Mouse (Mus musculus) ES-Bruce4 (cell line): ENCODE measurements around the gene Ndufb4.

Experiments
- CTCF ChIP-seq: IDR thresholded peaks from one replicate; pipeline ENCODE4 v1.8.1; 2011; ENCODE audit warnings: low read depth, low read length
- EP300 ChIP-seq: IDR thresholded peaks from 2 replicates; pipeline ENCODE4 v1.6.1; 2011; ENCODE audit warnings: low read depth, low read length; ENCODE audit not compliant: insufficient read depth

- no peak for TF ChIP-seq CTCF
- TF ChIP-seq EP300: no peak
Observed at GRCm38 (mm10) chr16:37634578-37634977, 19.7 kb downstream of the Ndufb4 start.
